In genomic region chr3:126273566-126273965, GRCm38 (mm10) we compare ENCODE assay signal across 32 mouse cellular contexts.
"Had no signal": no experiment of that assay in that cellular context is flagged by ENCODE, and none has a peak within 500 bp of the region (broad histone marks: within the 10 kb centered on the region; RNA-seq: fewer than 3 reads in every experiment).

No protein-coding gene starts in this region.

- DNase-seq: left cerebral cortex, postnatal 4 days; liver; liver, embryonic 13.5 days; liver, postnatal 0 days; lung, adult 18-20 months; lung, adult 2 months; lung, embryonic 14.5 days; lung, postnatal 10 days; lung, postnatal 14 days; lung, postnatal 36 days; lung, postnatal 4 days; midbrain, embryonic 14.5 days had no signal

- H3K9ac ChIP-seq: limb, embryonic 12.5 days; limb, embryonic 13.5 days; limb, embryonic 15.5 days; liver, embryonic 12.5 days; liver, embryonic 13.5 days; liver, embryonic 14.5 days; liver, embryonic 15.5 days; liver, postnatal 0 days; lung, embryonic 14.5 days; lung, embryonic 15.5 days; midbrain, embryonic 12.5 days; midbrain, embryonic 13.5 days; midbrain, embryonic 15.5 days; neural tube, embryonic 12.5 days had no signal

- ATAC-seq: liver, embryonic 12.5 days; liver, postnatal 0 days; lung, postnatal 0 days; midbrain, embryonic 13.5 days; midbrain, embryonic 15.5 days; midbrain, embryonic 16.5 days had no signal

- H3K4me2 ChIP-seq: limb, embryonic 12.5 days; limb, embryonic 13.5 days; limb, embryonic 15.5 days; liver, embryonic 11.5 days; liver, embryonic 12.5 days; liver, embryonic 13.5 days; liver, embryonic 15.5 days; lung, embryonic 14.5 days; lung, embryonic 15.5 days; midbrain, embryonic 11.5 days; midbrain, embryonic 12.5 days; midbrain, embryonic 13.5 days; midbrain, embryonic 15.5 days; neural tube, embryonic 12.5 days had no signal

- H3K27ac ChIP-seq: limb, embryonic 10.5 days; limb, embryonic 12.5 days; limb, embryonic 13.5 days; limb, embryonic 15.5 days; liver, embryonic 12.5 days; liver, embryonic 13.5 days; liver, embryonic 14.5 days; liver, embryonic 15.5 days; lung, embryonic 15.5 days; macrophage; midbrain, embryonic 10.5 days; midbrain, embryonic 12.5 days; midbrain, embryonic 13.5 days; midbrain, embryonic 15.5 days; neural tube, embryonic 12.5 days had no signal

- H3K9me3 ChIP-seq: limb, embryonic 10.5 days; limb, embryonic 12.5 days; limb, embryonic 13.5 days; limb, embryonic 15.5 days; liver, embryonic 12.5 days; liver, embryonic 13.5 days; liver, embryonic 15.5 days; lung, embryonic 15.5 days; midbrain, embryonic 10.5 days; midbrain, embryonic 12.5 days; midbrain, embryonic 13.5 days; midbrain, embryonic 15.5 days; neural tube, embryonic 12.5 days had no signal

- H3K4me1 ChIP-seq: limb, embryonic 10.5 days; limb, embryonic 12.5 days; limb, embryonic 13.5 days; limb, embryonic 15.5 days; liver, embryonic 12.5 days; liver, embryonic 13.5 days; liver, embryonic 15.5 days; lung, embryonic 15.5 days; megakaryocyte, embryonic 14.5 days; midbrain, embryonic 10.5 days; midbrain, embryonic 12.5 days; midbrain, embryonic 13.5 days; midbrain, embryonic 15.5 days; neural tube, embryonic 12.5 days had no signal

- H3K4me3 ChIP-seq: limb, embryonic 10.5 days; limb, embryonic 12.5 days; limb, embryonic 13.5 days; limb, embryonic 15.5 days; liver, embryonic 12.5 days; liver, embryonic 13.5 days; liver, embryonic 15.5 days; lung, embryonic 15.5 days; megakaryocyte, embryonic 14.5 days; midbrain, embryonic 10.5 days; midbrain, embryonic 12.5 days; midbrain, embryonic 13.5 days; midbrain, embryonic 15.5 days; myocyte; neural tube, embryonic 12.5 days had no signal

- H3K36me3 ChIP-seq: limb, embryonic 10.5 days; limb, embryonic 12.5 days; limb, embryonic 13.5 days; limb, embryonic 15.5 days; liver, embryonic 12.5 days; liver, embryonic 13.5 days; liver, embryonic 15.5 days; lung, embryonic 15.5 days; midbrain, embryonic 10.5 days; midbrain, embryonic 12.5 days; midbrain, embryonic 13.5 days; midbrain, embryonic 15.5 days; neural tube, embryonic 12.5 days had no signal

- H3K27me3 ChIP-seq: limb, embryonic 12.5 days; limb, embryonic 13.5 days; limb, embryonic 15.5 days; liver, embryonic 12.5 days; liver, embryonic 13.5 days; liver, embryonic 15.5 days; lung, embryonic 15.5 days; megakaryocyte, embryonic 14.5 days; midbrain, embryonic 12.5 days; midbrain, embryonic 13.5 days; midbrain, embryonic 15.5 days; neural tube, embryonic 12.5 days had no signal
